Mouse (Mus musculus) heart, postnatal 0 days (tissue): ENCODE measurements around the gene Tyk2. TPM values are rescaled to one million over a fixed set of nuclear protein-coding genes. Genes with fewer than 3 reads are reported as not detected.
A peak's percentile ranks its signal among the peaks of the same experiment; 100 is the strongest.

ENCODE experiments used
- ATAC-seq: fragments of 200-750 bp; cut with Nextera tagmentation; 2 replicates; pipeline ENCODE4 v1.8.0; 2017; ENCODE audit warnings: low read depth, moderate number of reproducible peaks, moderate library complexity; ENCODE audit not compliant: insufficient read depth
- DNase-seq: peaks from one replicate; pipeline ENCODE4 v3.0.0-alpha.2; 2016; ENCODE audit warnings: low spot score
- H3K27ac ChIP-seq: fragments of 300-500 bp; sonication (generic); 2 replicates; pipeline ENCODE4 v1.5.1; 2014; ENCODE audit warnings: low read depth, mild to moderate bottlenecking
- H3K27me3 ChIP-seq: fragments of 300-500 bp; sonication (generic); 2 replicates; pipeline ENCODE4 v1.6.1; 2014; ENCODE audit warnings: low read length, mixed read lengths; ENCODE audit not compliant: control insufficient read depth, insufficient read depth
- H3K36me3 ChIP-seq: fragments of 300-500 bp; sonication (generic); replicated peaks from 2 replicates; pipeline ENCODE4 v1.6.1; 2014; ENCODE audit warnings: low read length, mixed read lengths; ENCODE audit not compliant: control insufficient read depth, insufficient read depth
- H3K4me1 ChIP-seq: fragments of 300-500 bp; sonication (generic); 2 replicates; pipeline ENCODE4 v1.6.1; 2014; ENCODE audit warnings: antibody characterized with exemption; ENCODE audit not compliant: control insufficient read depth, insufficient read depth
- H3K4me2 ChIP-seq: fragments of 300-500 bp; sonication (generic); 2 replicates; pipeline ENCODE4 v1.6.1; 2014; ENCODE audit warnings: low read depth, mild to moderate bottlenecking, low read length, moderate library complexity
- H3K4me3 ChIP-seq: fragments of 300-500 bp; sonication (generic); 2 replicates; pipeline ENCODE4 v1.5.1; 2014; ENCODE audit warnings: low read depth, low read length
- H3K9ac ChIP-seq: fragments of 300-500 bp; sonication (generic); replicated peaks from 2 replicates; pipeline ENCODE4 v1.6.1; 2014; ENCODE audit warnings: low read depth, low read length, mixed read lengths
- H3K9me3 ChIP-seq: fragments of 300-500 bp; sonication (generic); replicated peaks from 2 replicates; pipeline ENCODE4 v1.6.1; 2016; ENCODE audit warnings: low read length; ENCODE audit not compliant: control insufficient read depth
- CTCF ChIP-seq: IDR thresholded peaks from 2 replicates; pipeline ENCODE4 v1.5.1; 2016; ENCODE audit warnings: antibody characterized with exemption, control low read depth, low read depth
- EP300 ChIP-seq: IDR thresholded peaks from 2 replicates; pipeline ENCODE4 v1.6.1; 2016; ENCODE audit warnings: antibody characterized with exemption, low read depth
- WGBS: fragments of 180-500 bp; shearing (Covaris S2); extraction: QIAGEN DNeasy Blood & Tissue Kit; methylation state at CpG from one replicate; pipeline ENCODE4 v1.1.7; 2014; 5-methylcytosine and 5-hydroxymethylcytosine counted together
- polyA plus RNA-seq: library from polyadenylated mRNA; unstranded; fragments of >200 nt; fragmentation: Nextera tagmentation; extraction: Ambion mirVana; gene quantifications from 2 replicates; pipeline ENCODE4 v1.2.1, GENCODE M21; 2015
- total RNA-seq: library from RNA; depleted of rRNA; stranded (reverse); fragments of >200 nt; gene quantifications from 2 replicates; pipeline ENCODE4 v1.2.3, GENCODE M21; 2014; ENCODE audit warnings: low replicate concordance

Gene Tyk2
- total and polyA plus RNA-seq, 2 experiments from 2014 or later: 7.7 to 17.9 TPM

DNA sequence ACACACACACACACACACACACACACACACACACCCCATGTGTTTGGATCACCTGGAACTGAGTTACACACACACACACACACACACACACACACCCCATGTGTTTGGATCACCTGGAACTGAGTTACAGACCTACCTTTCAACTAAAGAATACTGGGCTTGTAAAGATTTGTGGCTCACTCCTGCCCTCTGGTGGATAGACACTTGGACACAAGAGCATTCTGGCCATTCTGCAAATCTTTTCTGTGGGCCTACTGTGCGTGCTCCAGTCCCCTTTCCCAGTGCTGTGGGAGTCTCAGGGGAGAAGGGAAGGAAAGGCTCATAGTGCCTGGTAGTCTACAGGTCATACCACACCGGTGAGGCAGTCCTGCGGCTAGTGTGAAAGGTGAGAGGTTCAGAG lies 6.2 kb upstream of the Tyk2 start:
- TF ChIP-seq EP300: no peak
- peak; percentile 66 for TF ChIP-seq CTCF
- peak; percentile 58 for DNase-seq
- Histone ChIP-seq H3K36me3 (peaks cover 43% of the 10 kb centered on the region), H3K4me2 (no peak overlapping the region), H3K27ac (no peak overlapping the region), H3K9ac (no peak overlapping the region), H3K27me3 (no peaks in the 10 kb centered on the region), H3K9me3 (no peaks in the 10 kb centered on the region), H3K4me1 (peaks cover 11% of the 10 kb centered on the region; the same call in 1 of the 2 replicates), H3K4me3 (no peak overlapping the region)
- WGBS: 58% methylated on average over 3 of the region's 3 CpGs
- ATAC-seq: peak; percentile 21; the same call in 1 of the 2 replicates

DNA sequence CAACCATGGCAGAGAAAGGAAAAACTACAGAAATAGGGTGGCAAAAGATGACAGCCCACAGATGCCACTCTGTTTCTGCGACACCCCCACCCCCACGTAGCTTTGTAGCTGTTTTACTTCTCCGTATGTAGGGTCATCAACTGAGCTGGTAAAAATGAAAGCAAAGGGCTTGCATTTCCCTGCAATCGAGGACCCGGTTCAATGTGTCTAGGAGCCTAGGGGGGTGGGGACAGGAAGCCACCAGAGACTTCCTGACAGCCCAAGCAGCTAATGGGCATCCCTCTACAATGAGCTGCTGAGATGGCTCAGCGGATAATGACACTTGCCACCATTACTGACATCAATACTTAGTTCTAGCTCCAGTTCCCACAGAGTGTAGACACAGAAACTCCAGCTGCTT lies 5.4 kb upstream of the Tyk2 start:
- Histone ChIP-seq H3K4me3 (no peak overlapping the region), H3K27ac (no peak overlapping the region), H3K4me1 (peaks cover 11% of the 10 kb centered on the region; the same call in 1 of the 2 replicates), H3K9me3 (no peaks in the 10 kb centered on the region), H3K9ac (no peak overlapping the region), H3K4me2 (no peak overlapping the region), H3K36me3 (peaks cover 35% of the 10 kb centered on the region), H3K27me3 (no peaks in the 10 kb centered on the region)
- 58% methylated on average over 6 of the region's 6 CpGs for WGBS
- no peak for ATAC-seq
- TF ChIP-seq CTCF (no peak), EP300 (no peak)
- DNase-seq: no peak

DNA sequence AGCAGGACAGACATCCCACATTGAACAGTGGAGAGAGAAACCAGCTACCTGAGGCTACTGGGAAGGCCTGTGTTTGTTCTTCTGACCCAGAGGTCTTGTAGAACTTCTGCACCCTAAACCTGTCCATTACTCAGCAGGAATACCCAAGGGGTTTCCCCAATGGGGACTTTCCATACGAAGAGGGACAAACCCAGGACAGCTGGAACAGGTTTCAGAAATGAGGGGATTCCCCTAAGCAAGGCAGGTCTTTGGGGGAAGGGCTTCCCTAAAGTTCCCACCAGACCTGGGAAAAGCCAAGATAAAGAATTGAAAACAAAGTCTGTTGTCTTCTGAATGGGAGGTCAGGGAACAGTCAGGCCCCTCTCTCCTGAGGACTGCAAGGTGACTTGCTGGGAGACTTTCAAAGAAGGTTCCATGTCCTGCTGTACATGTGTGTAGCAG lies 4.9 kb upstream of the Tyk2 start:
- TF ChIP-seq EP300 (no peak), CTCF (no peak)
- Histone ChIP-seq H3K4me1 (peaks cover 11% of the 10 kb centered on the region; the same call in 1 of the 2 replicates), H3K27me3 (no peaks in the 10 kb centered on the region), H3K9ac (no peak overlapping the region), H3K36me3 (peaks cover 30% of the 10 kb centered on the region), H3K4me3 (no peak overlapping the region), H3K27ac (peak overlapping the region; percentile 22; the same call in 1 of the 2 replicates), H3K9me3 (no peaks in the 10 kb centered on the region), H3K4me2 (no peak overlapping the region)
- 52% methylated on average over 1 of the region's 1 CpGs for WGBS
- DNase-seq: no peak
- no peak for ATAC-seq

DNA sequence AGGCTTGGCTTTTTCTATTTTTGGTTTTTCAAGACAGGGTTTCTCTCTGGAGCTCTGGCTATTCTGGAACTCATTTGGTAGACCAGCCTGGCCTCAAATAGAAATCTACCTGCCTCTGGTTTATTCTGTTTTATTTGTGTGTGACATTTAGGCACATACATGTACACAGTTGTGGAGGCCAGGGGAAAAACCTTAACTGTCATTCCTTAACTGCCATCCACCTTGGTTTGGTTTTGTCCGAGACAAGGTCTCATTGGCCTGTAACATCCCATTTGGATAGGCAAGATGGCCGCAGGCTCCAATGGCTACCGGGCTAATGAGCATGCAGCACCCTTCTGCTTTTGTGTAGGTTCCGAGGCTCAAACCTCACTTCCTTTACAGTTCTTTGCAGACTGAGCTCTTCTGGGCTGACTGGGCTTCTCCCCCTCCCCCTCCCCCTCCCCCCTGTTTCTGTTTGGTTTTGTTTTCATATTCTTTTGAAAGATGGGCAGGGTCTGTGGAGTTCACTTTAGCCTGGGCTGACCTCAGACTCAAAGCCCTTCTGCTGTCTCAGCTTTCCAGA lies 4.4 kb upstream of the Tyk2 start:
- H3K27me3 ChIP-seq: no peaks in the 10 kb centered on the region
- no peaks in the 10 kb centered on the region for H3K9me3 ChIP-seq
- H3K36me3 ChIP-seq: peaks cover 25% of the 10 kb centered on the region
- ATAC-seq (no peak), DNase-seq (no peak)
- peaks cover 11% of the 10 kb centered on the region; the same call in 1 of the 2 replicates for H3K4me1 ChIP-seq
- H3K27ac ChIP-seq: peak overlapping the region; percentile 50
- no peak overlapping the region for H3K9ac ChIP-seq
- H3K4me3 ChIP-seq: no peak overlapping the region
- H3K4me2 ChIP-seq: no peak overlapping the region
- TF ChIP-seq EP300 (no peak), CTCF (no peak)
- whole genome bisulfite sequencing: 74% methylated on average over 4 of the region's 4 CpGs

DNA sequence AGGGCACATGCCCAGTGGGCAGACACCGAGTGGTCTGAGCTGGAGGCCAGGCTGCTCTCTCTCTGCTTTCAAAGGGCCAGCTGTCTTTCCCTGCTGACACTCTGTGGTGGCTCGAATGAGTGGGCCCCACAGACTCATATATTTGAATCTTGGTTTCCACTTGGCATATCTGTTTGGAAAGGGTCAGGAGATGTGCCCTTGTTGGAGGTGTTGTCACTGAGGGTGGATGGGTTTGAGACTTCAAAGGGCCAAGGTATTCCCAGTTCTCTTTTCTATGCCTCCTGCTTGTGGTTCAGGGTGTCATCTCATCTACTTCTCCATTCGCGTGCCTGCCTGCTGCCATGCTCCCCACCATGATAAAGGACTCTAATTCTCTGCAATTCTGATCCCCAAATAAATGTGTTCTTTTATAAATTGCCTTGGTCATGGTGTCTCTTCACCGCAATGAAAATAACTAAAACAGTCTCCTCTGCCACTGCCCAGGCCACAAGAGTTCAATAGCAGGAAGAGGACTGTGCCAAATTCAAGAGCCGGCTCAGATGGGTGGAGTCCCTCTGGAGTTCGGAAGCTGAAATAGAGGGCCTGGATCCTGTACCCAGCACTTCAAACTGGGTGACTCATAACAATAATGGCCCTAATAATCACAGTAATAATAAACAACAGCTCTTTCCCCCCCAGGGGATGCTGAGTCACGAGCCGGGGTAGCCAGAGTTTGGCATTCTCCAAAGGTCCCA lies 3.7 kb upstream of the Tyk2 start:
- ATAC-seq (no peak), DNase-seq (peak; percentile 45)
- TF ChIP-seq EP300 (no peak), CTCF (no peak)
- Histone ChIP-seq H3K9me3 (no peaks in the 10 kb centered on the region), H3K4me1 (peaks cover 11% of the 10 kb centered on the region; the same call in 1 of the 2 replicates), H3K9ac (no peak overlapping the region), H3K4me3 (no peak overlapping the region), H3K4me2 (no peak overlapping the region), H3K27ac (peak overlapping the region; percentile 50; the same call in 1 of the 2 replicates), H3K36me3 (peaks cover 18% of the 10 kb centered on the region), H3K27me3 (no peaks in the 10 kb centered on the region)
- WGBS: 48% methylated on average over 9 of the region's 9 CpGs
